Mouse (Mus musculus) induced T-regulatory cell, adult 2 months (primary cell): ENCODE data around the gene Rab39b.

Source experiments
- DNase-seq: peaks from one replicate; pipeline ENCODE4 v3.0.0-alpha.2; 2012; ENCODE audit warnings: low read depth

The Rab39b gene

GRCm38 (mm10) chrX:75577582-75578324 lies at the start of gene Rab39b:
Rab39b (minus strand) TSS chrX:75578231.
- peak; percentile 42 for DNase-seq

GRCm38 (mm10) chrX:75578539-75578938 lies 508 bp upstream of the Rab39b start:
- DNase-seq: no peak
